Mouse (Mus musculus) embryonic facial prominence, embryonic 10.5 days (tissue): Measurements from ENCODE around the gene Irf2bpl. TPM values are rescaled to one million over a fixed set of nuclear protein-coding genes. Genes with fewer than 3 reads are reported as not detected.
A peak's percentile ranks its signal among the peaks of the same experiment; 100 is the strongest.

ENCODE experiments used
- DNase-seq: peaks from one replicate; pipeline ENCODE4 v3.0.0-alpha.2; 2017; ENCODE audit warnings: low spot score
- H3K27ac ChIP-seq: fragments of 300-500 bp; sonication (generic); replicated peaks from 2 replicates; pipeline ENCODE4 v1.5.1; 2016; ENCODE audit warnings: mild to moderate bottlenecking
- H3K27me3 ChIP-seq: fragments of 300-500 bp; sonication (generic); replicated peaks from 2 replicates; pipeline ENCODE4 v1.6.1; 2016; ENCODE audit warnings: low read depth, mild to moderate bottlenecking; ENCODE audit not compliant: poor library complexity, severe bottlenecking
- H3K36me3 ChIP-seq: fragments of 300-500 bp; sonication (generic); replicated peaks from 2 replicates; pipeline ENCODE4 v1.6.1; 2016; ENCODE audit warnings: mild to moderate bottlenecking, moderate library complexity
- H3K4me1 ChIP-seq: fragments of 300-500 bp; sonication (generic); 2 replicates; pipeline ENCODE4 v1.6.1; 2016
- H3K4me3 ChIP-seq: fragments of 300-500 bp; sonication (generic); 2 replicates; pipeline ENCODE4 v1.5.1; 2016; ENCODE audit warnings: mild to moderate bottlenecking, moderate library complexity
- H3K9me3 ChIP-seq: fragments of 300-500 bp; sonication (generic); 2 replicates; pipeline ENCODE4 v1.6.1; 2016; ENCODE audit warnings: mild to moderate bottlenecking
- WGBS: fragments of 180-500 bp; shearing (Covaris S2); methylation state at CpG from one replicate; pipeline ENCODE4 v1.1.7; 2016; 5-methylcytosine and 5-hydroxymethylcytosine counted together
- polyA plus RNA-seq: library from polyadenylated mRNA; unstranded; fragments of >200 nt; fragmentation: Nextera tagmentation; extraction: Ambion mirVana; gene quantifications from 2 replicates; pipeline ENCODE4 v1.2.1, GENCODE M21; 2016

Irf2bpl gene
- polyA plus RNA-seq, 1 experiment from 2014 or later, result 17.3 TPM

GRCm38 (mm10) chr12:86895703-86896409 lies 11.3 kb upstream of the Irf2bpl start:
- Histone ChIP-seq H3K27ac (peak overlapping the region; percentile 93), H3K27me3 (peaks cover 3% of the 10 kb centered on the region; the same call in 1 of the 2 replicates), H3K4me1 (peaks cover 97% of the 10 kb centered on the region), H3K36me3 (no peaks in the 10 kb centered on the region), H3K4me3 (peak overlapping the region; percentile 59; the same call in 1 of the 2 replicates), H3K9me3 (no peaks in the 10 kb centered on the region)
- WGBS, result 51% methylated on average over 4 of the region's 4 CpGs
- DNase-seq, result no peak

GRCm38 (mm10) chr12:86894841-86895428 lies 10.3 kb upstream of the Irf2bpl start:
- Histone ChIP-seq H3K36me3 (no peaks in the 10 kb centered on the region), H3K9me3 (no peaks in the 10 kb centered on the region), H3K4me3 (peak overlapping the region; percentile 59), H3K4me1 (peaks cover 97% of the 10 kb centered on the region), H3K27ac (peak overlapping the region; percentile 93), H3K27me3 (peaks cover 12% of the 10 kb centered on the region)
- under 1% methylated on average over 12 of the region's 12 CpGs for WGBS
- DNase-seq, result peak; percentile 66

- peaks cover 97% of the 10 kb centered on the region for H3K4me1 ChIP-seq
- peak overlapping the region; percentile 93 for H3K27ac ChIP-seq
- 0% methylated on average over 24 of the region's 26 CpGs for WGBS
- H3K9me3 ChIP-seq, result no peaks in the 10 kb centered on the region
- H3K36me3 ChIP-seq, result no peaks in the 10 kb centered on the region
- DNase-seq, result peak; percentile 92
- H3K27me3 ChIP-seq, result peaks cover 18% of the 10 kb centered on the region
- peak overlapping the region; percentile 59 for H3K4me3 ChIP-seq
Observed at GRCm38 (mm10) chr12:86894184-86894839, 9.7 kb upstream of the Irf2bpl start.

- DNase-seq, result no peak
- WGBS, result under 1% methylated on average over 20 of the region's 20 CpGs
- peak overlapping the region; percentile 93 for H3K27ac ChIP-seq
- peaks cover 21% of the 10 kb centered on the region for H3K27me3 ChIP-seq
- H3K4me1 ChIP-seq, result peaks cover 97% of the 10 kb centered on the region
- H3K9me3 ChIP-seq, result no peaks in the 10 kb centered on the region
- H3K4me3 ChIP-seq, result peak overlapping the region; percentile 59
- no peaks in the 10 kb centered on the region for H3K36me3 ChIP-seq
Observed at GRCm38 (mm10) chr12:86893326-86894183, 9.0 kb upstream of the Irf2bpl start.

- Histone ChIP-seq H3K27me3 (peaks cover 21% of the 10 kb centered on the region), H3K36me3 (no peaks in the 10 kb centered on the region), H3K4me1 (peaks cover 97% of the 10 kb centered on the region), H3K27ac (peak overlapping the region; percentile 93), H3K9me3 (no peaks in the 10 kb centered on the region), H3K4me3 (peak overlapping the region; percentile 59)
- peak; percentile 71 for DNase-seq
- WGBS, result under 1% methylated on average over 18 of the region's 18 CpGs
Observed at GRCm38 (mm10) chr12:86892711-86893311, 8.2 kb upstream of the Irf2bpl start.

GRCm38 (mm10) chr12:86891786-86892702 lies 7.4 kb upstream of the Irf2bpl start:
- WGBS, result under 1% methylated on average over 37 of the region's 37 CpGs
- no peaks in the 10 kb centered on the region for H3K36me3 ChIP-seq
- peak overlapping the region; percentile 93 for H3K27ac ChIP-seq
- peak overlapping the region; percentile 59 for H3K4me3 ChIP-seq
- H3K4me1 ChIP-seq, result peaks cover 96% of the 10 kb centered on the region
- H3K9me3 ChIP-seq, result no peaks in the 10 kb centered on the region
- DNase-seq, result peak; percentile 79
- peaks cover 25% of the 10 kb centered on the region for H3K27me3 ChIP-seq

- Histone ChIP-seq H3K4me1 (peaks cover 96% of the 10 kb centered on the region), H3K36me3 (no peaks in the 10 kb centered on the region), H3K27ac (peak overlapping the region; percentile 93), H3K9me3 (no peaks in the 10 kb centered on the region), H3K4me3 (peak overlapping the region; percentile 59), H3K27me3 (peaks cover 31% of the 10 kb centered on the region)
- 4% methylated on average over 11 of the region's 11 CpGs for WGBS
- DNase-seq, result peak; percentile 54
Observed at GRCm38 (mm10) chr12:86891454-86891785, 6.8 kb upstream of the Irf2bpl start.

GRCm38 (mm10) chr12:86890796-86891301 lies 6.3 kb upstream of the Irf2bpl start:
- H3K27ac ChIP-seq, result peak overlapping the region; percentile 93
- peak; percentile 41 for DNase-seq
- peak overlapping the region; percentile 8 for H3K4me3 ChIP-seq
- peaks cover 36% of the 10 kb centered on the region for H3K27me3 ChIP-seq
- H3K4me1 ChIP-seq, result peaks cover 96% of the 10 kb centered on the region
- WGBS, result 22% methylated on average over 8 of the region's 8 CpGs
- H3K9me3 ChIP-seq, result no peaks in the 10 kb centered on the region
- no peaks in the 10 kb centered on the region for H3K36me3 ChIP-seq

GRCm38 (mm10) chr12:86890091-86890720 lies 5.6 kb upstream of the Irf2bpl start:
- DNase-seq, result no peak
- peak overlapping the region; percentile 93 for H3K27ac ChIP-seq
- H3K4me1 ChIP-seq, result peaks cover 96% of the 10 kb centered on the region
- 59% methylated on average over 12 of the region's 12 CpGs for WGBS
- H3K27me3 ChIP-seq, result peaks cover 36% of the 10 kb centered on the region
- H3K36me3 ChIP-seq, result no peaks in the 10 kb centered on the region
- H3K9me3 ChIP-seq, result no peaks in the 10 kb centered on the region
- no peak overlapping the region for H3K4me3 ChIP-seq

- H3K9me3 ChIP-seq, result no peaks in the 10 kb centered on the region
- peak overlapping the region; percentile 89 for H3K27ac ChIP-seq
- H3K36me3 ChIP-seq, result no peaks in the 10 kb centered on the region
- WGBS, result 11% methylated on average over 7 of the region's 7 CpGs
- H3K4me3 ChIP-seq, result peak overlapping the region; percentile 54
- peaks cover 99% of the 10 kb centered on the region for H3K4me1 ChIP-seq
- peaks cover 36% of the 10 kb centered on the region for H3K27me3 ChIP-seq
- peak; percentile 32 for DNase-seq
Observed at GRCm38 (mm10) chr12:86889103-86889644, 4.6 kb upstream of the Irf2bpl start.
